Mouse (Mus musculus): ENCODE measurements around the gene Gm17617. TPM values are rescaled to one million over a fixed set of nuclear protein-coding genes. Genes with fewer than 3 reads are reported as not detected.
"Not testable (repeated sequence)": the region's sequence is repeated elsewhere in the genome, so short reads cannot be mapped to it uniquely, and the experiment has no call there.

Gene Gm17617
- polyA plus RNA-seq, 1 experiment from 2014 or later = not detected

DNA sequence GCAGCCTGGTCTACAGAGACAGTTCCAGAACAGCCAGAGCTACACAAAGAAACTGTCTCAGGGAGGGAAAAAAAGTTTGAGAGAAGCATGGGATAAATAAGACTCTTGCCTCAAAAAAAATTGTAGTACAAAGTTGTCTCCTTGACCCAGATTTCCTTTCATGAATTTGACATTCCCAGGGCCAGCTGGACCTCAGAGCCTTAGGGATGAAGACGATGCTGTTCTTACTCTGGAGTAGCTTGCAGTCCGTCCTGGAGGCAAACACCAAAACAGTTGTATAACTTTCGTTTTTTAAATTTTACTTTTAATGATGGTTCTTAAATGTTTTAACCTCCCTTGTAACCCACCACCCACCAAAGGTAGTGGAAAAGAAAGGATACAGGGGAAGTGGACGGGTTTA is 26.2 kb downstream of the Gm17617 start:
- Histone ChIP-seq H3K27ac (replicated peaks) (no peak overlapping the region), H3K36me3 (peaks cover 6% of the 10 kb centered on the region; the same call in 1 of the 2 replicates), H3K9me3 (no peaks in the 10 kb centered on the region), H3K9ac (no peak overlapping the region), H3K4me2 (no peak overlapping the region), H3K4me1 (replicated peaks) (peaks cover 14% of the 10 kb centered on the region), H3K4me3 (no peak overlapping the region), H3K27me3 (no peaks in the 10 kb centered on the region)
- 93% methylated on average over 4 of the region's 4 CpGs for WGBS
- ATAC-seq (ENCODE audit: low FRiP score, low read depth) = no peak

DNA sequence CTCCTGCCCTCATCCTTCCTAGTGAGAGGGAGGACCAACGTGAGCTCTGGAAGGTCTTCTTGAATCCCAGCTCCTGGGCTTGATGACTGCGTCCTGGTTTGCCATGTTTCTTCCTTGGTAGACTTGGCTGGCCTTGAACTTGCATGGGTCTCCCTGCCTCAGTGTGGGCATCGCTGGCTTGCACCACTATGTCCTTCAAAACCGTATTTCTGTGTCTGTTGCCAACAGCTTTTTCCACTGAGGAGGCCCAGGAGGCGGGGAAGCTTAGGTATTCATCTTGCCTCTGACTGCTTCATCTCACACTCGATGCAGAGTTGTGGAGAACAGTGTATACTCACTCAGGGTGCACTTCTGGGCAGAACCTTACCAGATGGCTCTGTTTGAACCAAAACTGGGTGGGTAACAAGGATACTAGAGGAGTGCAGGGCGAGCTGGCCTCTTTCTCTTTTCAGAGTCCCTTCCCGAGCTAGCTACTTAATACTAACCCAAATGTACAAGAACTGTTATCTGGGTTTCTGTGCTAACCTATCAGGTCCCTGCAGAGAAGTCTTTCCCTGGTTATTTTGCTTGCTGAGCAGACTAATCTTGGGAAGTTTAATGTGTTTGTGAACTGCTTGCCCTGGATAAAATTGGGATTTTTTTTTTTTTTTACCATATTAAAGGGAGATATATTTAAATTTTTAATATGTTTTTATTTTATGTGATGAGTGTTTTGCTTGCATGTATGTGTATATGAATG is 27.2 kb downstream of the Gm17617 start:
- Histone ChIP-seq H3K9ac (peak overlapping the region; percentile 81), H3K4me3 (peak overlapping the region; percentile 94), H3K9me3 (no peaks in the 10 kb centered on the region), H3K4me1 (replicated peaks) (peaks cover 14% of the 10 kb centered on the region), H3K4me2 (peak overlapping the region; percentile 64), H3K27me3 (no peaks in the 10 kb centered on the region), H3K36me3 (peaks cover 6% of the 10 kb centered on the region; the same call in 1 of the 2 replicates), H3K27ac (replicated peaks) (0 out of 2 replicates have a peak overlapping the region, but pooled peaks have one; percentile 3)
- no peak for ATAC-seq (ENCODE audit: low FRiP score, low read depth)
- WGBS = 22% methylated on average over 8 of the region's 8 CpGs

DNA sequence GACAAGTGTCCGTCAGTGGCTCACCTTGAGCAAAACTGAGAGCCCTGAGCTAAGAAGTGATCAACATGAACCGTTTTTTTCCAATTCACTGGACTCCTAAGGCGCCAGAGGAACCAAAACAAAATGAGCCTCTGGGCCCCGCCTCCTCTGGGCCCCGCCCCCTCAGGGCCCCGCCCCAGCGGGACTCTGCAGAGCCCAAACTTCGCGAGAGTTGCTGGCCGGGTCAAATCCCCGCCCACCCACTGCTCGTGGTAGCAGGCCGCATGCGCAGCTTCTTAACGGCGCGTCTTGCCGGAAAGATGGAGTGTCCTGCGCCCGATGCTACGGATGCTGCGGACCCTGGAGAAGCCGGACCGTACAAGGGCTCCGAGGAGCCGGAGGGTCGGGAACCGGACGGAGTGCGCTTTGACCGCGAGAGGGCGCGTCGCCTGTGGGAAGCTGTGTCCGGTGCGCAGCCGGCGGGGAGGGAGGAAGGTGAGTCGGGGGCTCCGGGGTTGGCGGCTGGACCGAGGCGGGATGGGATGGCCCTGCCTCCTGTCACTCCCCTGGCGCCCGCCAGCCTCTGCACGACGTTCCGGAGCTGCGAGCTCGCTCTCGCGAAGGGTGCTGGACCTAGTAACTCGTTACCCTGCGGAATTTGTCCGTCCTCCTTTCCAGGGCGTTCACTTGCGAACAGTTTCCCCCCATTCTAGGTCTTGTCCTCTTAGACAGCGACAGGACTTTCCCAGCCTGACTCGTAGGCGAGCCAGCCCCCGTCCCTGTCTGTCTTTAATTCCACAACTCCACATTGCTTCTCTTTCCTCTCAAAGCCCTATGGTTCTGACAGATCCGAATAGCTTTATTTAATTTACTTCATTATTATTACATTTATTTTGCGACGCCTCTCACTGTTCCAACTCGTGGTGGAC is 28.0 kb downstream of the Gm17617 start, which contains the start of gene Zfp346:
TSS of gene Zfp346 (plus strand) at position 267 of the 908 bp plus-strand sequence.
- Histone ChIP-seq H3K27me3 (no peaks in the 10 kb centered on the region), H3K4me2 (peak within 1 kb of the TSS; percentile 64), H3K27ac (replicated peaks) (peak within 1 kb of the TSS; percentile 87), H3K36me3 (peaks cover 6% of the 10 kb centered on the region; the same call in 1 of the 2 replicates), H3K4me1 (replicated peaks) (peaks cover 14% of the 10 kb centered on the region), H3K4me3 (peak within 1 kb of the TSS; percentile 94), H3K9ac (peak within 1 kb of the TSS; percentile 81), H3K9me3 (no peaks in the 10 kb centered on the region)
- ATAC-seq (ENCODE audit: low FRiP score, low read depth) = peak; percentile 94
- WGBS = under 1% methylated on average over 50 of the region's 66 CpGs

DNA sequence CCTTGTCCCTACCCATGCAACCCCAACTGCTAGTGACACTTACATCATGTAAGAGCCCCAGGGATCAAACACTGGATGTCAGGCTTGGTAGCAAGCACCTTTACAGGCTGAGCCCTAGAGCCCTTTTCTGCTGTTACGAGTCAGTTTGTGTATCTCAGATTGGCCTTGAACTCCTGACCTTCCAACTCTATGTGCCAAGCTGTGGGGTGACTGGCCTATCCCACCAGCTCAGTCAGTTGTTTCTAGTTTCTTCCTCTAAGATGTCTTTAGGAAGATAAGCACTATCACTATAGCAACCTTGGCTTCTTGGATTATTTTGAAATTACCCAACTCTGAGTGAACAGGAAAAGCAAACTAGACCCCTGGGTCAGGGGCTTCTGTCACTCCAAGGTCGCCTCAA is 30.0 kb downstream of the Gm17617 start:
- Histone ChIP-seq H3K4me1 (replicated peaks) (peaks cover 23% of the 10 kb centered on the region), H3K27ac (replicated peaks) (no peak overlapping the region), H3K4me3 (no peak overlapping the region), H3K4me2 (no peak overlapping the region), H3K9me3 (no peaks in the 10 kb centered on the region), H3K9ac (no peak overlapping the region), H3K27me3 (no peaks in the 10 kb centered on the region), H3K36me3 (peaks cover 6% of the 10 kb centered on the region; the same call in 1 of the 2 replicates)
- ATAC-seq (ENCODE audit: low FRiP score, low read depth) = no peak
- WGBS = 74% methylated on average over 2 of the region's 2 CpGs

DNA sequence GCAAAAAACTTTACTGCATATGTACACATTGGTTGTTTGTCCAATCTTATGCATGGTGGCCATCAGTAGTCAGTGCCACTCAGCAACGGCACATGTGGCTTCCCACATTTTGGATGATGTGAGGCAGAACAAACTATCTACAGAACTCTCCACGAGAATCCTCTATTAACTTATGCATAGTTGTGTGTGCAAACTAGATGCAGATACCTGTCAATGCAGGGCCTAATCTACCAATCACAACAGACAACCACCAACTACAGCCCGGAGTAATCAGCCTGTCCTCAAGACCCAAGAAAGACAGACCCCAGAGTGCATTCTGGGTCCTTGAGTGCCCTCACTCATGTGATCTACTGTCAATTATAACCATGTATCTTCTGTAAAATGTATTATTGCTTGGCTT is 31.0 kb downstream of the Gm17617 start:
- Histone ChIP-seq H3K27ac (replicated peaks) (no peak overlapping the region), H3K4me3 (no peak overlapping the region), H3K9ac (no peak overlapping the region), H3K9me3 (no peaks in the 10 kb centered on the region), H3K27me3 (no peaks in the 10 kb centered on the region), H3K36me3 (no peaks in the 10 kb centered on the region), H3K4me2 (no peak overlapping the region), H3K4me1 (replicated peaks) (peaks cover 23% of the 10 kb centered on the region)
- WGBS = 97% methylated on average over 3 of the region's 3 CpGs
- no peak for ATAC-seq (ENCODE audit: low FRiP score, low read depth)

DNA sequence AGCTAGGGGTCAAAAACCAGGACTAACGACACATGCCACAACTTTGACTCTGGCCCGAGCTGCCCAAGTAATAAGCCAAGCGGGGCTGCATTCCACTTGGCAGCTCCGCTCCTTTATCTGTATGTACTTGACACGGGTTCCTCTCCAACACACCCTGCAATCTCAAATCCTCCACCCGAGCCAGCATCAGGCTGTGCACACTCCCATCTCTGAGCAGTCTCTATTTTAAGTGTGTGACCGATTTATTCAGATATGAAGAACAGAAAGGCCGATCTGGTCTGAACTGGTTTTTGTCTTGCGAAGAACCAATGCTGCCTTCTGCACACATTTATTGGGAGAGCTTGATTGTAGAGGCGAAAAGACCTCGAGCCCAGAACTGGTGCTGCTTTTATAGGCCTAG is 31.7 kb downstream of the Gm17617 start:
- Histone ChIP-seq H3K9ac (no peak overlapping the region), H3K4me3 (no peak overlapping the region), H3K4me1 (replicated peaks) (peaks cover 19% of the 10 kb centered on the region), H3K27ac (replicated peaks) (no peak overlapping the region), H3K4me2 (no peak overlapping the region), H3K36me3 (no peaks in the 10 kb centered on the region), H3K27me3 (no peaks in the 10 kb centered on the region), H3K9me3 (no peaks in the 10 kb centered on the region)
- ATAC-seq (ENCODE audit: low FRiP score, low read depth) = no peak
- WGBS = 96% methylated on average over 11 of the region's 11 CpGs

DNA sequence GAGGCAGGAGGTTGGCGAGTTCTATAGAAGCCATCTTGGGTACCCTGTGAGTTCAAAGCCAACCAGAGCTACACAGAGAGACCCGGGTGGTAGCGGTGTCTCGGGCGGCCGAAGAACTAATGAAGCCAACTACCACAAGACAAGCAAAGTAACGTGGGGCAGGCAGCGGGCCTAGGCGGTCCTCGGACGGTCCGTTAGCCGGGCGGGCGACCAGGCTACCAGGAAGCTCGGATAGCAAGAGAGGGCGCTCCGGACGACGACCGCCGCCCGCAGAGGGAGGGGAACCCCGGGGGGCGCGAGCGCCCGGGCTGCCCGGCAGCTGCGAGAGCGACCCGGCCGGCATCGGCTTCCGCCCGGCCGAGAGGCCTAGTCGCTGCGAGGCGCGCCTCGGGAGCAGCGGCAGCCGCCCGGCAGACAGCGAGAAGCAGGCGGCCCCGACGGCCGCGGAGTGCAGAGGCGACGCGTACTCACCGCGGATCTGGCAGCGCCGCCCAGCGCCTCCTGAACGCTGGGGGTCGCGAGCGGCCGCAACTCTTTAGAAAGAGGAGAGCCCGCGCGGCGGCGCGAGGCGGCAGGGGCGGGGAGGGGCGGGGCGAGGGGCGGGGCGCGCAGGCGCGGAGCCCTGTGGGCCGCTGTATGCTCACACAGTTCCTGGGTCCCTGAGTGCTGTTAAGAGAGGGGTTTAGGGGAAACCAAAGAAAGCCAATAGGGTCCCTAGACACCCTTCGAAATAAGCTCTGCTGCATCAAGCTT is 33.4 kb downstream of the Gm17617 start, which contains the start of gene Uimc1:
TSS of gene Uimc1 (minus strand) at position 575 of the 753 bp plus-strand sequence.
- Histone ChIP-seq H3K4me2 (peak within 1 kb of the TSS; percentile 75), H3K27ac (replicated peaks) (peak within 1 kb of the TSS; percentile 82), H3K27me3 (no peaks in the 10 kb centered on the region), H3K9me3 (no peaks in the 10 kb centered on the region), H3K36me3 (no peaks in the 10 kb centered on the region), H3K4me3 (peak within 1 kb of the TSS; percentile 81), H3K4me1 (replicated peaks) (peaks cover 10% of the 10 kb centered on the region), H3K9ac (peak within 1 kb of the TSS; percentile 76)
- ATAC-seq (ENCODE audit: low FRiP score, low read depth) = peak; percentile 97
- WGBS = under 1% methylated on average over 56 of the region's 81 CpGs

DNA sequence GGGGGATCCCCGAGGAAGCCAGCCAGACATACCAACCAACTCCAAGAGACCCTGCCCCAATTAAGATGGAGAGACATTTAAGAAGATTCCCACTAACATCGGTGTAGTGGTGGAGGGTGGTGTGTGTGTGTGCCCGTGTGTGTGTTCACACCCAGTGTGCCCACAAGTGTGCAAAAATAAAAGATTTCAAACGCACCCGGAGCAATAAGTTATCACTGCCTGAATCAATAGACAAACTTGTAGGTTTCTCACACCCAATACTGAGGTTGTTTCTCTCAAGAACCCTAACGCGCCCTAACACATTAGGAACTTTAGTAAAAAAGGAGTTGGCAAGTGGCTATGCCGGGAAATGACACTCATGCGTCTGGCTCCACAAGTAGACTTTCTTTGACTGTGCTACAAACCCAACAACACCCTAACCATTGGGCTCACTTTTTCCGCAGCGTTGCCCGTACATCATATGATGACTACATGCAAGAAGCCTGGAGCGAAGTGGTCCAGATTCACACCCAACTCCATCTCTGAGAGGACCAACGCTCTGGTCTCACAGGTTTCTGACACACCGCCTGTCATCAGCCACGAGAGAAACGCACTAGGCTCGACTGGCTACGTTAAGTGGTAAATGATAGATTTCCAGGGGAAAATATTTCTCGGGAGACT is 34.2 kb downstream of the Gm17617 start:
- H3K9ac ChIP-seq = peak overlapping the region; percentile 76
- peak overlapping the region; percentile 75 for H3K4me2 ChIP-seq
- no peak for ATAC-seq (ENCODE audit: low FRiP score, low read depth)
- peak overlapping the region; percentile 82 for H3K27ac ChIP-seq (replicated peaks)
- H3K4me3 ChIP-seq = peak overlapping the region; percentile 81
- H3K4me1 ChIP-seq (replicated peaks) = peaks cover 9% of the 10 kb centered on the region
- no peaks in the 10 kb centered on the region for H3K27me3 ChIP-seq
- no peaks in the 10 kb centered on the region for H3K9me3 ChIP-seq
- H3K36me3 ChIP-seq = no peaks in the 10 kb centered on the region
- WGBS = 37% methylated on average over 20 of the region's 20 CpGs

DNA sequence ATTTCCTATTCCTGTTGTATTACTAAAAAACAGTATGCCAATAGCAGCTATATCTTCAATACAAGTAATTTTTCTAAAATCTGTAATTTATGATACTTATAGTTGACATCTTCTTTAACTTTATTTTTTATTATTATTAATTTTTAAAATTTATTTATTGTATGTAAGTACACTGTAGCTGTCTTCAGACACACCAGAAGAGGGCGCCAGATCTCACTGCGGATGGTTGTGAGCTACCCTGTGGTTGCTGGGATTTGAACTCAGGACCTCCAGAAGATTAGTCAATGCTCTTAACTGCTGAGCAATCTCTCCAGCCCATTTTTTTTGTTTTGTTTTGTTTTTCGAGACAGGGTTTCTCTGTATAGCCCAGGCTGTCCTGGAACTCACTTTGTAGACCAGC is 35.5 kb downstream of the Gm17617 start:
- H3K27ac ChIP-seq (replicated peaks); H3K4me1 ChIP-seq (replicated peaks); H3K36me3 ChIP-seq; H3K27me3 ChIP-seq; H3K9me3 ChIP-seq; H3K4me2 ChIP-seq; H3K9ac ChIP-seq; H3K4me3 ChIP-seq; ATAC-seq (ENCODE audit: low FRiP score, low read depth): not testable (repeated sequence)
- 94% methylated on average over 3 of the region's 3 CpGs for WGBS

DNA sequence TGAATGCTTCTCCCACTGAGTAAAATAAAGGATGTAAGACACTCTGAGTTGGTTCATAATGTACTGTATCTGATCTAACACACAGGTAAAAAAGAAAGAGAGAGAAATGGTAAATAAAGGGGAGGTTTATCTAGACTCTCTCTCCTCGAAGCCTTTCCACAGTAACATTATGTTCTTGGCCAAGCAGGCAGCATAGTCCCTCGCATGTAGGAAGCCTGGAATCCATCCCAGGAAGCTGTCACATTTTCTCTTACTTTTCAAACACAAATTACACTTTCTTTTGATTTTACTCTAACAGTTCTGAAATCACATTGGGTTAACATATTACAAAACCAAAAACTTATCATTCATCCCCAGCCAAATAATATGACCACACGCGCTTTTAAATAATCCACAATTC is 40.8 kb downstream of the Gm17617 start:
- no peak overlapping the region for H3K9ac ChIP-seq
- no peak overlapping the region for H3K4me3 ChIP-seq
- H3K9me3 ChIP-seq = no peaks in the 10 kb centered on the region
- ATAC-seq (ENCODE audit: low FRiP score, low read depth) = no peak
- WGBS = 82% methylated on average over 4 of the region's 4 CpGs
- H3K36me3 ChIP-seq = peaks cover 10% of the 10 kb centered on the region
- H3K4me2 ChIP-seq = no peak overlapping the region
- no peaks in the 10 kb centered on the region for H3K27me3 ChIP-seq
- H3K27ac ChIP-seq (replicated peaks) = no peak overlapping the region
- no peaks in the 10 kb centered on the region for H3K4me1 ChIP-seq (replicated peaks)

Measured in hindbrain, embryonic 15.5 days (tissue).